In genomic region chr8:83442243-83443051, GRCm38 (mm10) we compare ENCODE assay signal across 8 mouse cellular contexts. TPM values are rescaled to one million over a fixed set of nuclear protein-coding genes. Genes with fewer than 3 reads are reported as not detected.
A peak's percentile ranks its signal among the peaks of the same experiment; 100 is the strongest.
DNase-seq lines count a peak whose midpoint lies in the region; ATAC-seq lines count a peak whose summit lies in the region.

No protein-coding gene starts in this region.

- no peaks in the 10 kb centered on the region for H3K9me3 ChIP-seq in hindbrain, embryonic 16.5 days (ENCODE audit: control insufficient read depth, low read length)

- peak overlapping the region; percentile 64 for H3K4me2 ChIP-seq in hindbrain, embryonic 16.5 days (ENCODE audit: low read length)

- H3K27me3 ChIP-seq in hindbrain, embryonic 16.5 days (replicated peaks; ENCODE audit: control insufficient read depth, insufficient read depth, low read length) = no peaks in the 10 kb centered on the region

- H3K27ac ChIP-seq in hindbrain, embryonic 16.5 days (ENCODE audit: low read depth, low read length) = peak overlapping the region; percentile 95
- no peak overlapping the region for H3K27ac ChIP-seq in macrophage

- peak; percentile 99 for DNase-seq in WW6 (ENCODE audit: low read depth, low spot score)
- DNase-seq in cerebellum, postnatal 4 days (ENCODE audit: low spot score in 2 of 2) = peak; percentile 95 to 97
- peak; percentile 98 for DNase-seq in gastrocnemius, adult 18-20 months (ENCODE audit: low spot score)
- peak; percentile 95 to 96 for DNase-seq in left cerebral cortex, adult 18-20 months (ENCODE audit: low spot score in 2 of 2)
- peak; percentile 97 for DNase-seq in right cerebral cortex, adult 18-20 months
- DNase-seq in urinary bladder, postnatal 10 days (ENCODE audit: low spot score) = peak; percentile 95

- H3K9ac ChIP-seq in hindbrain, embryonic 16.5 days (ENCODE audit: low read depth, low read length) = peak overlapping the region; percentile 99

- peaks cover 11% of the 10 kb centered on the region for H3K4me1 ChIP-seq in hindbrain, embryonic 16.5 days (ENCODE audit: control insufficient read depth, insufficient read depth, low read depth, low read length)

- no peaks in the 10 kb centered on the region for H3K36me3 ChIP-seq in hindbrain, embryonic 16.5 days (ENCODE audit: control insufficient read depth, insufficient read depth, low read length)
- no peaks in the 10 kb centered on the region for H3K36me3 ChIP-seq in macrophage (ENCODE audit: inconsistent target)

- peak overlapping the region; percentile 94 for H3K4me3 ChIP-seq in hindbrain, embryonic 16.5 days (ENCODE audit: low read length)
- H3K4me3 ChIP-seq in macrophage (ENCODE audit: inconsistent target) = peak overlapping the region; percentile 69

- peak; percentile 100 for ATAC-seq in hindbrain, embryonic 16.5 days

- H3K79me2 ChIP-seq in macrophage (ENCODE audit: inconsistent target) = peaks cover 37% of the 10 kb centered on the region

- under 1% methylated on average over 48 of the region's 64 CpGs for WGBS in hindbrain, embryonic 16.5 days
- 1% methylated on average over 64 of the region's 64 CpGs for WGBS in macrophage (ENCODE audit: missing documents)

RNA-seq across cellular contexts. Expression of gene Scoc, which starts 15.7 kb away (rescaled TPM):
- 10 to 100 TPM; 52.2 to 55.3 TPM for total RNA-seq in gastrocnemius, adult 18-20 months (2021)
- 284 and 330 TPM in 2 replicates for polyA plus RNA-seq in hindbrain, embryonic 16.5 days (2015; fragmentation: Nextera tagmentation; extraction: Ambion mirVana)
- 100 to 1,000 TPM; 218 to 232 TPM for total RNA-seq in left cerebral cortex, adult 18-20 months (2021)
- total RNA-seq in macrophage (2018; cell fraction: chromatin; rRNA removed) = 10 to 100 TPM in 17 of 26 experiments, 1 to 10 TPM in 9; 3.6 to 36.5 (median 14.2) TPM
- total RNA-seq in macrophage (2018; cell fraction: cytosol; rRNA removed) = 10 to 100 TPM; 35.1 to 68.6 (median 52.9) TPM
- 10 to 100 TPM in 25 of 26 experiments, 1 to 10 TPM in 1; 9.8 to 47.0 (median 14.3) TPM for total RNA-seq in macrophage (2018; cell fraction: nucleus; rRNA removed)
- polyA plus RNA-seq in macrophage (2018) = 44.9 to 115 TPM (median 73.0 TPM) in 3 replicates

RNA-seq across cellular contexts. Expression of gene Clgn, which starts 52.8 kb away (rescaled TPM):
- not detected for total RNA-seq in gastrocnemius, adult 18-20 months (2021)
- 15.8 and 17.0 TPM in 2 replicates for polyA plus RNA-seq in hindbrain, embryonic 16.5 days (2015; fragmentation: Nextera tagmentation; extraction: Ambion mirVana)
- 10 to 100 TPM in 1 of 2 experiments, 1 to 10 TPM in 1; 8.9 to 11.0 TPM for total RNA-seq in left cerebral cortex, adult 18-20 months (2021)
- not detected for total RNA-seq in macrophage (2018; cell fraction: chromatin; rRNA removed)
- total RNA-seq in macrophage (2018; cell fraction: cytosol; rRNA removed) = not detected
- not detected for total RNA-seq in macrophage (2018; cell fraction: nucleus; rRNA removed)
- not detected in 3 replicates for polyA plus RNA-seq in macrophage (2018)

Comparison
In these comparisons a context has a peak if more than half of its experiments do, and no peak if none do; other contexts are left out.
1. RNA of gene Clgn, which starts 52.8 kb away (total RNA-seq): 8.9 to 11.0 TPM in left cerebral cortex, adult 18-20 months; not detected in gastrocnemius, adult 18-20 months; every median in the first group is over 4 times any median in the second.
2. Peak in every context shown above with its lines, with median percentiles within 50 percentile points of each other: DNase-seq.